Mouse (Mus musculus): ENCODE results near the gene Tuba3b.

- TF ChIP-seq CHD2 (IDR thresholded peaks at IDR 0.05; ENCODE audit: low read length) (no peak), CTCF (conservative IDR thresholded peaks at IDR 0.05 in 1 of 2, IDR thresholded peaks at IDR 0.05 in 1 of 2; ENCODE audit: low read depth in 2 of 2, low read length in 2 of 2) (no peak), HCFC1 (IDR thresholded peaks at IDR 0.05; ENCODE audit: low read depth, low read length) (no peak), EP300 (IDR thresholded peaks at IDR 0.05; ENCODE audit: low read length) (no peak)
These were observed 45.4 kb downstream of the Tuba3b start for GRCm38 (mm10) chr6:145660943-145661342.
